Mouse (Mus musculus): ENCODE measurements around the gene Hnrnpr. TPM values are rescaled to one million over a fixed set of nuclear protein-coding genes. Genes with fewer than 3 reads are reported as not detected.

Hnrnpr gene
- polyA plus RNA-seq, 1 experiment, result not detected

GRCm38 (mm10) chr4:136349616-136350015 is 38.9 kb downstream of the Hnrnpr start:
- H3K4me1 ChIP-seq (ENCODE audit: control insufficient read depth, insufficient read depth, low read length), result no peaks in the 10 kb centered on the region
- no peak overlapping the region for H3K27ac ChIP-seq (ENCODE audit: insufficient read depth, low read depth, low read length)
- no peak for TF ChIP-seq CTCF (IDR thresholded peaks at IDR 0.05; ENCODE audit: insufficient read depth, low read depth, low read length)
- no peak for TF ChIP-seq POLR2A (IDR thresholded peaks at IDR 0.05; ENCODE audit: insufficient read depth, low read depth, low read length)
- WGBS, result 95% methylated on average over 6 of the region's 6 CpGs
- H3K4me3 ChIP-seq (ENCODE audit: insufficient read depth, low read depth, low read length), result no peak overlapping the region

- WGBS, result 78% methylated on average over 6 of the region's 6 CpGs
- H3K4me3 ChIP-seq (ENCODE audit: insufficient read depth, low read depth, low read length), result no peak overlapping the region
Measured at GRCm38 (mm10) chr4:136357026-136357425, 46.3 kb downstream of the Hnrnpr start.

GRCm38 (mm10) chr4:136357429-136357828 is 46.7 kb downstream of the Hnrnpr start:
- TF ChIP-seq POLR2A (IDR thresholded peaks at IDR 0.05; ENCODE audit: insufficient read depth, low read depth, low read length), result no peak
- Histone ChIP-seq H3K27ac (ENCODE audit: insufficient read depth, low read depth, low read length) (no peak overlapping the region), H3K4me1 (ENCODE audit: control insufficient read depth, insufficient read depth, low read length) (no peaks in the 10 kb centered on the region), H3K4me3 (ENCODE audit: insufficient read depth, low read depth, low read length) (no peak overlapping the region)
- WGBS, result 94% methylated on average over 4 of the region's 4 CpGs

More at GRCm38 (mm10) chr4:136357026-136357425, 46.3 kb downstream of the Hnrnpr start:
- H3K4me1 ChIP-seq (ENCODE audit: control insufficient read depth, insufficient read depth, low read length), result no peaks in the 10 kb centered on the region
- TF ChIP-seq POLR2A (IDR thresholded peaks at IDR 0.05; ENCODE audit: insufficient read depth, low read depth, low read length) (no peak), CTCF (IDR thresholded peaks at IDR 0.05; ENCODE audit: insufficient read depth, low read depth, low read length) (no peak)
- no peak overlapping the region for H3K27ac ChIP-seq (ENCODE audit: insufficient read depth, low read depth, low read length)

- TF ChIP-seq CTCF (IDR thresholded peaks at IDR 0.05; ENCODE audit: insufficient read depth, low read depth, low read length) (no peak), POLR2A (IDR thresholded peaks at IDR 0.05; ENCODE audit: insufficient read depth, low read depth, low read length) (no peak)
- H3K4me3 ChIP-seq (ENCODE audit: insufficient read depth, low read depth, low read length), result no peak overlapping the region
- peaks cover 2% of the 10 kb centered on the region; the same call in 1 of the 2 replicates for H3K4me1 ChIP-seq (ENCODE audit: control insufficient read depth, insufficient read depth, low read length)
- WGBS, result 65% methylated on average over 4 of the region's 4 CpGs
- no peak overlapping the region for H3K27ac ChIP-seq (ENCODE audit: insufficient read depth, low read depth, low read length)
Measured at GRCm38 (mm10) chr4:136367856-136368255, 57.1 kb downstream of the Hnrnpr start.

GRCm38 (mm10) chr4:136369727-136370126 is 59.0 kb downstream of the Hnrnpr start:
- TF ChIP-seq CTCF (IDR thresholded peaks at IDR 0.05; ENCODE audit: insufficient read depth, low read depth, low read length) (no peak), POLR2A (IDR thresholded peaks at IDR 0.05; ENCODE audit: insufficient read depth, low read depth, low read length) (no peak)
- Histone ChIP-seq H3K27ac (ENCODE audit: insufficient read depth, low read depth, low read length) (no peak overlapping the region), H3K4me1 (ENCODE audit: control insufficient read depth, insufficient read depth, low read length) (peaks cover 12% of the 10 kb centered on the region), H3K4me3 (ENCODE audit: insufficient read depth, low read depth, low read length) (no peak overlapping the region)
- WGBS, result 3% methylated on average over 3 of the region's 3 CpGs

GRCm38 (mm10) chr4:136373494-136374181 is 62.9 kb downstream of the Hnrnpr start:
- Histone ChIP-seq H3K27ac (ENCODE audit: insufficient read depth, low read depth, low read length) (no peak overlapping the region), H3K4me1 (ENCODE audit: control insufficient read depth, insufficient read depth, low read length) (peaks cover 10% of the 10 kb centered on the region), H3K4me3 (ENCODE audit: insufficient read depth, low read depth, low read length) (no peak overlapping the region)
- WGBS, result 23% methylated on average over 14 of the region's 14 CpGs
- TF ChIP-seq POLR2A (IDR thresholded peaks at IDR 0.05; ENCODE audit: insufficient read depth, low read depth, low read length), result no peak
- no peak for TF ChIP-seq CTCF (IDR thresholded peaks at IDR 0.05; ENCODE audit: insufficient read depth, low read depth, low read length)

- WGBS, result 76% methylated on average over 5 of the region's 5 CpGs
- TF ChIP-seq POLR2A (IDR thresholded peaks at IDR 0.05; ENCODE audit: insufficient read depth, low read depth, low read length) (no peak), CTCF (IDR thresholded peaks at IDR 0.05; ENCODE audit: insufficient read depth, low read depth, low read length) (no peak)
- Histone ChIP-seq H3K4me3 (ENCODE audit: insufficient read depth, low read depth, low read length) (no peak overlapping the region), H3K4me1 (ENCODE audit: control insufficient read depth, insufficient read depth, low read length) (peaks cover 10% of the 10 kb centered on the region), H3K27ac (ENCODE audit: insufficient read depth, low read depth, low read length) (no peak overlapping the region)
Measured at GRCm38 (mm10) chr4:136377001-136377400, 66.3 kb downstream of the Hnrnpr start.

- no peak for TF ChIP-seq POLR2A (IDR thresholded peaks at IDR 0.05; ENCODE audit: insufficient read depth, low read depth, low read length)
- TF ChIP-seq CTCF (IDR thresholded peaks at IDR 0.05; ENCODE audit: insufficient read depth, low read depth, low read length), result no peak
- Histone ChIP-seq H3K4me1 (ENCODE audit: control insufficient read depth, insufficient read depth, low read length) (peaks cover 4% of the 10 kb centered on the region; the same call in 1 of the 2 replicates), H3K27ac (ENCODE audit: insufficient read depth, low read depth, low read length) (no peak overlapping the region), H3K4me3 (ENCODE audit: insufficient read depth, low read depth, low read length) (no peak overlapping the region)
- 92% methylated on average over 5 of the region's 5 CpGs for WGBS
Measured at GRCm38 (mm10) chr4:136383052-136383451, 72.3 kb downstream of the Hnrnpr start.

GRCm38 (mm10) chr4:136383839-136384238 is 73.1 kb downstream of the Hnrnpr start:
- 68% methylated on average over 6 of the region's 6 CpGs for WGBS
- no peak for TF ChIP-seq POLR2A (IDR thresholded peaks at IDR 0.05; ENCODE audit: insufficient read depth, low read depth, low read length)
- TF ChIP-seq CTCF (IDR thresholded peaks at IDR 0.05; ENCODE audit: insufficient read depth, low read depth, low read length), result no peak

More at GRCm38 (mm10) chr4:136383839-136384238, 73.1 kb downstream of the Hnrnpr start:
- no peak overlapping the region for H3K4me3 ChIP-seq (ENCODE audit: insufficient read depth, low read depth, low read length)
- no peak overlapping the region for H3K27ac ChIP-seq (ENCODE audit: insufficient read depth, low read depth, low read length)
- peaks cover 4% of the 10 kb centered on the region; the same call in 1 of the 2 replicates for H3K4me1 ChIP-seq (ENCODE audit: control insufficient read depth, insufficient read depth, low read length)
